In genomic region chr11:72946560-72947119, GRCm38 (mm10) we compare ENCODE assay signal across 12 mouse cellular contexts. TPM values are rescaled to one million over a fixed set of nuclear protein-coding genes. Genes with fewer than 3 reads are reported as not detected.
DNase-seq lines count a peak whose midpoint lies in the region; ATAC-seq lines count a peak whose summit lies in the region.
"Had no signal": no experiment of that assay in that cellular context is flagged by ENCODE, and none has a peak within 500 bp of the region (broad histone marks: within the 10 kb centered on the region; RNA-seq: fewer than 3 reads in every experiment).

No protein-coding gene starts in this region.

- H3K36me3 ChIP-seq in heart, embryonic 14.5 days (ENCODE audit: control insufficient read depth, insufficient read depth, low read length): no peaks in the 10 kb centered on the region
- H3K36me3 ChIP-seq in liver, embryonic 16.5 days (ENCODE audit: control insufficient read depth, insufficient read depth): no peaks in the 10 kb centered on the region
- H3K36me3 ChIP-seq: forebrain, embryonic 15.5 days; hindbrain, embryonic 12.5 days; limb, embryonic 13.5 days had no signal

- peaks cover 7% of the 10 kb centered on the region; the same call in 1 of the 2 replicates for H3K9me3 ChIP-seq in heart, embryonic 14.5 days (ENCODE audit: control insufficient read depth, low read length)
- no peaks in the 10 kb centered on the region for H3K9me3 ChIP-seq in liver, embryonic 16.5 days (replicated peaks; ENCODE audit: control insufficient read depth, low read length)
- H3K9me3 ChIP-seq: forebrain, embryonic 15.5 days; hindbrain, embryonic 12.5 days had no signal

- no peak for DNase-seq in heart, postnatal 10 days
- peak; percentile 92 for DNase-seq in 416B (ENCODE audit: low read depth)
- no peak for DNase-seq in testis, postnatal 14 days (ENCODE audit: low spot score)
- DNase-seq in thymus, adult 18-20 months: no peak
- no peak for DNase-seq in adrenal gland, adult 8-10 months
- DNase-seq: embryo, embryonic 11 days had no signal

- H3K4me3 ChIP-seq in heart, embryonic 14.5 days (ENCODE audit: control insufficient read depth in 1 of 2, insufficient read depth in 1 of 2, low read depth in 1 of 2, low read length in 2 of 2): no peak overlapping the region
- no peak overlapping the region for H3K4me3 ChIP-seq in liver, embryonic 16.5 days (ENCODE audit: low read depth, low read length)
- H3K4me3 ChIP-seq: forebrain, embryonic 15.5 days; hindbrain, embryonic 12.5 days; limb, embryonic 13.5 days had no signal

- H3K27ac ChIP-seq in heart, embryonic 14.5 days (replicated peaks in 1 of 2; ENCODE audit: control insufficient read depth in 1 of 2, insufficient read depth in 1 of 2, low read depth in 2 of 2, low read length in 2 of 2): peak overlapping the region in 1 of 2 experiments; percentile 55; a peak in 2 of 4 replicates
- H3K27ac ChIP-seq in liver, embryonic 16.5 days (ENCODE audit: low read length): no peak overlapping the region
- H3K27ac ChIP-seq: forebrain, embryonic 15.5 days; hindbrain, embryonic 12.5 days; limb, embryonic 13.5 days had no signal

- peaks cover 25 to 30% of the 10 kb centered on the region in 2 experiments for H3K4me1 ChIP-seq in heart, embryonic 14.5 days (ENCODE audit: control insufficient read depth in 2 of 2, insufficient read depth in 2 of 2, low read length in 2 of 2)
- peaks cover 9% of the 10 kb centered on the region for H3K4me1 ChIP-seq in liver, embryonic 16.5 days (ENCODE audit: control insufficient read depth, low read depth, low read length)
- H3K4me1 ChIP-seq: forebrain, embryonic 15.5 days had no signal

- ATAC-seq in heart, embryonic 14.5 days (ENCODE audit: insufficient number of reproducible peaks, insufficient read depth, low FRiP score, low read depth): no peak
- ATAC-seq in common myeloid progenitor, adult 5-6 weeks (replicated peaks; ENCODE audit: low read depth, poor library complexity, severe bottlenecking): peak; percentile 57
- no peak for ATAC-seq in liver, embryonic 16.5 days (ENCODE audit: low read depth)
- ATAC-seq: forebrain, embryonic 15.5 days had no signal

- 49% methylated on average over 6 of the region's 6 CpGs for WGBS in heart, embryonic 14.5 days
- WGBS in liver, embryonic 16.5 days (ENCODE audit: insufficient replicate concordance): 9% methylated on average over 6 of the region's 6 CpGs

- H3K9ac ChIP-seq in heart, embryonic 14.5 days (ENCODE audit: low read length): no peak overlapping the region; the same call in 1 of the 2 replicates
- no peak overlapping the region; the same call in 1 of the 2 replicates for H3K9ac ChIP-seq in liver, embryonic 16.5 days (ENCODE audit: low read depth, low read length)
- H3K9ac ChIP-seq: forebrain, embryonic 15.5 days; hindbrain, embryonic 12.5 days; limb, embryonic 13.5 days had no signal

- intact Hi-C loops in heart, postnatal 10 days (cut with DNase I): no loop called here

- H3K4me2 ChIP-seq in heart, embryonic 14.5 days (ENCODE audit: low read length): peak overlapping the region; percentile 18
- peak overlapping the region; percentile 6; the same call in 1 of the 2 replicates for H3K4me2 ChIP-seq in liver, embryonic 16.5 days (ENCODE audit: low read depth, low read length)
- H3K4me2 ChIP-seq: forebrain, embryonic 15.5 days; hindbrain, embryonic 12.5 days; limb, embryonic 13.5 days had no signal

- H3K27me3 ChIP-seq in heart, embryonic 14.5 days (ENCODE audit: control insufficient read depth, insufficient read depth, low read length): no peaks in the 10 kb centered on the region
- no peaks in the 10 kb centered on the region for H3K27me3 ChIP-seq in liver, embryonic 16.5 days (ENCODE audit: control insufficient read depth, insufficient read depth, low read depth, low read length)
- H3K27me3 ChIP-seq: forebrain, embryonic 15.5 days; hindbrain, embryonic 12.5 days; limb, embryonic 13.5 days had no signal

RNA-seq across cellular contexts. Expression of gene Atp2a3, which starts 14.3 kb away (rescaled TPM):
- 2.6 and 2.9 TPM in 2 replicates for polyA plus RNA-seq in heart, embryonic 14.5 days (2014; fragmentation: Nextera tagmentation; extraction: Ambion mirVana)
- 10 to 100 TPM; 17.1 to 19.0 TPM for total RNA-seq in heart, postnatal 10 days (2021)
- 42.5 and 60.0 TPM in 2 replicates for total RNA-seq in common myeloid progenitor, adult 5-6 weeks (2017)
- polyA plus RNA-seq in liver, embryonic 16.5 days (2015; fragmentation: Nextera tagmentation; extraction: Ambion mirVana): 10.8 and 13.1 TPM in 2 replicates
- total RNA-seq in adrenal gland, adult 8-10 months (2022): 10 to 100 TPM; 10.6 to 19.8 (median 12.4) TPM

RNA-seq across cellular contexts. Expression of gene P2rx1, which starts 52.3 kb away (rescaled TPM):
- polyA plus RNA-seq in heart, embryonic 14.5 days (2014; fragmentation: Nextera tagmentation; extraction: Ambion mirVana): 1.4 and 1.5 TPM in 2 replicates
- total RNA-seq in heart, postnatal 10 days (2021): under 1 TPM; 0.72 to 0.98 TPM
- total RNA-seq in common myeloid progenitor, adult 5-6 weeks (2017): 9.4 and 14.6 TPM in 2 replicates
- polyA plus RNA-seq in liver, embryonic 16.5 days (2015; fragmentation: Nextera tagmentation; extraction: Ambion mirVana): 5.5 and 6.6 TPM in 2 replicates
- under 1 TPM; 0.38 to 0.66 (median 0.46) TPM for total RNA-seq in adrenal gland, adult 8-10 months (2022)
